Mouse (Mus musculus): ENCODE measurements around the gene Psmd2. TPM values are rescaled to one million over a fixed set of nuclear protein-coding genes. Genes with fewer than 3 reads are reported as not detected.
"Not testable (repeated sequence)": the region's sequence is repeated elsewhere in the genome, so short reads cannot be mapped to it uniquely, and the experiment has no call there.

Psmd2 gene
- polyA plus RNA-seq, 1 experiment, result 133 TPM

GRCm38 (mm10) chr16:20657661-20658060 is 6.2 kb downstream of the Psmd2 start:
- no peak for DNase-seq (ENCODE audit: low spot score)

GRCm38 (mm10) chr16:20668013-20668412 is 16.6 kb downstream of the Psmd2 start, which contains the start of gene Eif4g1:
Eif4g1 (plus strand) TSS chr16:20668313.
- DNase-seq (ENCODE audit: low spot score), result not testable (repeated sequence)

- DNase-seq (ENCODE audit: low spot score), result no peak
Measured at GRCm38 (mm10) chr16:20670291-20670690, 18.8 kb downstream of the Psmd2 start.

- no peak for DNase-seq (ENCODE audit: low spot score)
Measured at GRCm38 (mm10) chr16:20671886-20672285, 20.4 kb downstream of the Psmd2 start.

- peak; percentile 94 for DNase-seq (ENCODE audit: low spot score)
Measured at GRCm38 (mm10) chr16:20672500-20672902, 21.0 kb downstream of the Psmd2 start.

- DNase-seq (ENCODE audit: low spot score), result peak; percentile 71
Measured at GRCm38 (mm10) chr16:20672965-20673705, 21.7 kb downstream of the Psmd2 start.

GRCm38 (mm10) chr16:20673706-20674303 is 22.4 kb downstream of the Psmd2 start:
- DNase-seq (ENCODE audit: low spot score), result no peak

GRCm38 (mm10) chr16:20675213-20675612 is 23.8 kb downstream of the Psmd2 start:
- no peak for DNase-seq (ENCODE audit: low spot score)

- DNase-seq (ENCODE audit: low spot score), result no peak
Measured at GRCm38 (mm10) chr16:20676702-20677101, 25.2 kb downstream of the Psmd2 start.

GRCm38 (mm10) chr16:20677380-20677779 is 25.9 kb downstream of the Psmd2 start:
- no peak for DNase-seq (ENCODE audit: low spot score)

- DNase-seq (ENCODE audit: low spot score), result peak; percentile 66
Measured at GRCm38 (mm10) chr16:20677974-20678675, 26.7 kb downstream of the Psmd2 start.

GRCm38 (mm10) chr16:20690774-20691173 is 39.3 kb downstream of the Psmd2 start:
- no peak for DNase-seq (ENCODE audit: low spot score)

- DNase-seq (ENCODE audit: low spot score), result no peak
Measured at GRCm38 (mm10) chr16:20691617-20692016, 40.2 kb downstream of the Psmd2 start.

- DNase-seq (ENCODE audit: low spot score), result no peak
Measured at GRCm38 (mm10) chr16:20692241-20692965, 41.0 kb downstream of the Psmd2 start.

- peak; percentile 54 for DNase-seq (ENCODE audit: low spot score)
Measured at GRCm38 (mm10) chr16:20693111-20693701, 41.8 kb downstream of the Psmd2 start, which contains the start of gene Fam131a. Fam131a (plus strand) TSS chr16:20693241.

- no peak for DNase-seq (ENCODE audit: low spot score)
Measured at GRCm38 (mm10) chr16:20694781-20695180, 43.3 kb downstream of the Psmd2 start.

GRCm38 (mm10) chr16:20695622-20696323 is 44.3 kb downstream of the Psmd2 start:
- peak; percentile 67 for DNase-seq (ENCODE audit: low spot score)

- no peak for DNase-seq (ENCODE audit: low spot score)
Measured at GRCm38 (mm10) chr16:20699266-20699665, 47.8 kb downstream of the Psmd2 start.

GRCm38 (mm10) chr16:20700036-20700435 is 48.6 kb downstream of the Psmd2 start:
- no peak for DNase-seq (ENCODE audit: low spot score)

GRCm38 (mm10) chr16:20701316-20701715 is 49.9 kb downstream of the Psmd2 start:
- DNase-seq (ENCODE audit: low spot score), result no peak
